Mouse (Mus musculus) spleen, embryonic (tissue): ENCODE measurements at regions not wholly inside any gene's neighbourhood (a gene's known extent, or its start where the extent isn't known, plus 50 kb on each side); places are given as distances from the start of the nearest gene placed in this dataset.

Experiments
- CTCF ChIA-PET: fragments of 350-600 bp; sonication (Branson Sonifier 250); formaldehyde crosslinking; loops from one replicate; lab custom pipeline; 2022; lab: Charles Lee

GRCm38 (mm10) chr1:35580474-35580873, 487.7 kb upstream of the Hs6st1 start:
- CTCF ChIA-PET: interaction anchor here (0.7 kb wide), 1 partner anchor 109 kb away, joined by 8 read pairs; no protein-coding TSS in a partner anchor

GRCm38 (mm10) chr1:35587900-35588299, 480.3 kb upstream of the Hs6st1 start:
- CTCF ChIA-PET: no interaction called here

GRCm38 (mm10) chr1:35588939-35589338, 479.3 kb upstream of the Hs6st1 start:
- CTCF ChIA-PET: no interaction called here

GRCm38 (mm10) chr1:35600847-35601246, 467.4 kb upstream of the Hs6st1 start:
- CTCF ChIA-PET: no interaction called here

GRCm38 (mm10) chr1:35615131-35615530, 453.1 kb upstream of the Hs6st1 start:
- CTCF ChIA-PET: no interaction called here

GRCm38 (mm10) chr1:35619476-35619875, 448.7 kb upstream of the Hs6st1 start:
- CTCF ChIA-PET: no interaction called here

- CTCF ChIA-PET: no interaction called here
Measured at GRCm38 (mm10) chr1:35642595-35642994, 425.6 kb upstream of the Hs6st1 start.

GRCm38 (mm10) chr1:35653119-35653956, 414.9 kb upstream of the Hs6st1 start:
- CTCF ChIA-PET: no interaction called here

GRCm38 (mm10) chr1:35663006-35663405, 405.2 kb upstream of the Hs6st1 start:
- CTCF ChIA-PET: no interaction called here

- CTCF ChIA-PET: no interaction called here
Measured at GRCm38 (mm10) chr1:35673524-35673923, 394.7 kb upstream of the Hs6st1 start.

GRCm38 (mm10) chr1:35673992-35674391, 394.2 kb upstream of the Hs6st1 start:
- CTCF ChIA-PET: no interaction called here

- CTCF ChIA-PET: no interaction called here
Measured at GRCm38 (mm10) chr1:35682511-35682949, 385.7 kb upstream of the Hs6st1 start.

- CTCF ChIA-PET: no interaction called here
Measured at GRCm38 (mm10) chr1:35685651-35686050, 382.5 kb upstream of the Hs6st1 start.

GRCm38 (mm10) chr1:35694349-35694748, 373.9 kb upstream of the Hs6st1 start:
- CTCF ChIA-PET: no interaction called here

- CTCF ChIA-PET: no interaction called here
Measured at GRCm38 (mm10) chr1:35694775-35695591, 373.2 kb upstream of the Hs6st1 start.

- CTCF ChIA-PET: no interaction called here
Measured at GRCm38 (mm10) chr1:35697218-35697617, 371.0 kb upstream of the Hs6st1 start.

- CTCF ChIA-PET: no interaction called here
Measured at GRCm38 (mm10) chr1:35697834-35698500, 370.2 kb upstream of the Hs6st1 start.

GRCm38 (mm10) chr1:35702585-35702984, 365.6 kb upstream of the Hs6st1 start:
- CTCF ChIA-PET: no interaction called here

- CTCF ChIA-PET: no interaction called here
Measured at GRCm38 (mm10) chr1:35706336-35706735, 361.9 kb upstream of the Hs6st1 start.

- CTCF ChIA-PET: no interaction called here
Measured at GRCm38 (mm10) chr1:35708176-35708788, 359.9 kb upstream of the Hs6st1 start.

GRCm38 (mm10) chr1:35709214-35709613, 359.0 kb upstream of the Hs6st1 start:
- CTCF ChIA-PET: no interaction called here

GRCm38 (mm10) chr1:35713961-35714360, 354.2 kb upstream of the Hs6st1 start:
- CTCF ChIA-PET: no interaction called here
